ENCODE assay signal across 12 mouse cellular contexts in the genomic region with DNA sequence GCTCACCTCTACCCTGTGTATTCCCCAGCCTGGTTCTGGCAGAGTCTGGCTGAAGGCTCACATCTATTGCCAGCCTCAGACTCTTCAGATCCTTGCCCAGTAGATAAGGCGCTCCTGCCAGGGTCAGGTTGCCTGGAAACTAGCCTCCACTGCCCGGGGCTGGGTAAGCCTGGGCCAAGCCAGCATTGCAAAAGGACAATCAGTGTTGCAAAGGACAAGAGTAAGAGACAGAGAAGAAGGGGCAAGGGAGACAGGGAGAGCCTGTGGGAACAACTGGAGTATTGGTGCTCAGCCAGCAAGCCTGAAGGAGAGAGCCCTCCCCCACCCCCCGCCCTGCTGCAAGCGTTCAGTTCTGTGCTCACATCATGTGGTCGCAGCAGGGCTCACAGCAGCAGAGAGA.
DNase-seq lines count a peak whose midpoint lies in the region; ATAC-seq lines count a peak whose summit lies in the region.
"Had no signal": no experiment of that assay in that cellular context is flagged by ENCODE, and none has a peak within 500 bp of the region (broad histone marks: within the 10 kb centered on the region; RNA-seq: fewer than 3 reads in every experiment).

No protein-coding gene starts in this region.

- no peaks in the 10 kb centered on the region for H3K4me1 ChIP-seq in heart, embryonic 12.5 days (replicated peaks)
- peaks cover 3% of the 10 kb centered on the region; the same call in 1 of the 2 replicates for H3K4me1 ChIP-seq in midbrain, embryonic 13.5 days (replicated peaks)
- H3K4me1 ChIP-seq in midbrain, embryonic 10.5 days = peaks cover 9% of the 10 kb centered on the region
- H3K4me1 ChIP-seq: embryonic facial prominence, embryonic 15.5 days had no signal

- H3K9me3 ChIP-seq in heart, embryonic 12.5 days (replicated peaks) = peaks cover 9% of the 10 kb centered on the region
- no peaks in the 10 kb centered on the region for H3K9me3 ChIP-seq in midbrain, embryonic 13.5 days
- no peaks in the 10 kb centered on the region for H3K9me3 ChIP-seq in midbrain, embryonic 10.5 days (replicated peaks)
- H3K9me3 ChIP-seq: embryonic facial prominence, embryonic 15.5 days had no signal

- WGBS in heart, embryonic 12.5 days = 48% methylated on average over 5 of the region's 5 CpGs
- WGBS in midbrain, embryonic 13.5 days = 52% methylated on average over 5 of the region's 5 CpGs
- WGBS in midbrain, embryonic 10.5 days = 50% methylated on average over 5 of the region's 5 CpGs

- ATAC-seq in heart, embryonic 12.5 days (ENCODE audit: insufficient number of reproducible peaks, low FRiP score) = no peak
- ATAC-seq in midbrain, embryonic 13.5 days = peak; percentile 69
- peak; percentile 70 for ATAC-seq in megakaryocyte-erythroid progenitor cell, adult 5-6 weeks (replicated peaks; ENCODE audit: low FRiP score, low TSS enrichment, poor library complexity, severe bottlenecking)

- no peak overlapping the region for H3K4me3 ChIP-seq in heart, embryonic 12.5 days
- no peak overlapping the region for H3K4me3 ChIP-seq in midbrain, embryonic 13.5 days (replicated peaks)
- H3K4me3 ChIP-seq in midbrain, embryonic 10.5 days = no peak overlapping the region
- H3K4me3 ChIP-seq: embryonic facial prominence, embryonic 15.5 days had no signal

- H3K36me3 ChIP-seq in heart, embryonic 12.5 days = no peaks in the 10 kb centered on the region
- H3K36me3 ChIP-seq in midbrain, embryonic 13.5 days = no peaks in the 10 kb centered on the region
- no peaks in the 10 kb centered on the region for H3K36me3 ChIP-seq in midbrain, embryonic 10.5 days
- H3K36me3 ChIP-seq: embryonic facial prominence, embryonic 15.5 days had no signal

- no peak overlapping the region for H3K9ac ChIP-seq in heart, embryonic 12.5 days
- H3K9ac ChIP-seq in midbrain, embryonic 13.5 days (replicated peaks) = no peak overlapping the region
- H3K9ac ChIP-seq: embryonic facial prominence, embryonic 15.5 days; liver, embryonic 14.5 days had no signal

- DNase-seq in heart, adult 18-20 months = peak; percentile 10 to 22
- no peak for DNase-seq in midbrain, embryonic 10.5 days (ENCODE audit: low spot score)
- DNase-seq in adrenal gland, adult 8-10 months = peak; percentile 47
- no peak for DNase-seq in layer of hippocampus, postnatal 25 days (ENCODE audit: extremely low spot score in 1 of 2, low spot score in 1 of 2)
- DNase-seq: cerebellum, adult 9-10 months; gastrocnemius, postnatal 25 days; heart, postnatal 4 days had no signal

- no peak overlapping the region for H3K4me2 ChIP-seq in heart, embryonic 12.5 days
- no peak overlapping the region for H3K4me2 ChIP-seq in midbrain, embryonic 13.5 days (replicated peaks)
- H3K4me2 ChIP-seq: embryonic facial prominence, embryonic 15.5 days had no signal

- peaks cover 6% of the 10 kb centered on the region; the same call in 1 of the 2 replicates for H3K27me3 ChIP-seq in heart, embryonic 12.5 days (replicated peaks)
- no peaks in the 10 kb centered on the region for H3K27me3 ChIP-seq in midbrain, embryonic 13.5 days
- H3K27me3 ChIP-seq in midbrain, embryonic 10.5 days (ENCODE audit: low read depth, poor library complexity, severe bottlenecking) = peaks cover 78% of the 10 kb centered on the region

- no peak overlapping the region for H3K27ac ChIP-seq in heart, embryonic 12.5 days (ENCODE audit: poor library complexity, severe bottlenecking)
- no peak overlapping the region for H3K27ac ChIP-seq in midbrain, embryonic 13.5 days
- H3K27ac ChIP-seq in midbrain, embryonic 10.5 days (replicated peaks) = no peak overlapping the region
- H3K27ac ChIP-seq: embryonic facial prominence, embryonic 15.5 days; liver, embryonic 14.5 days had no signal

Comparison
In these comparisons a context has a peak if more than half of its experiments do, and no peak if none do; other contexts are left out.
1. DNase-seq: peak in heart, adult 18-20 months (2 of 2) and adrenal gland, adult 8-10 months (single experiment); none in midbrain, embryonic 10.5 days (single experiment) and layer of hippocampus, postnatal 25 days (0 of 2).